Mouse (Mus musculus) gastrocnemius, postnatal 25 days (tissue): Measurements from ENCODE around the gene Hesx1. TPM values are rescaled to one million over a fixed set of nuclear protein-coding genes. Genes with fewer than 3 reads are reported as not detected.

Experiments used
- total RNA-seq, 2 experiments: library from RNA; stranded (reverse); gene quantifications; 1 replicate in 1 of 2; 2 replicates in 1 of 2; pipeline ENCODE4 v1.2.3; 2021

Gene Hesx1
- total RNA-seq, 2 experiments from 2014 or later = not detected

Other genes starting within 250 kb of the Hesx1 start
- gene Asb14, start 99.9 kb upstream of the Hesx1 start, total RNA-seq = 100 to 1,000 TPM in 1 of 2 experiments, 10 to 100 TPM in 1; 55.2 to 102 TPM
- gene Appl1, start 23.2 kb upstream of the Hesx1 start, total RNA-seq = 10 to 100 TPM; 15.9 to 17.3 TPM
- 1 to 10 TPM; 2.1 to 2.4 TPM for gene Il17rd, start 44.5 kb downstream of the Hesx1 start, total RNA-seq
- 10 to 100 TPM in 1 of 2 experiments, 1 to 10 TPM in 1; 8.1 to 10.9 TPM for gene Arhgef3, start 120.5 kb downstream of the Hesx1 start, total RNA-seq